Mouse (Mus musculus) liver, embryonic 13.5 days (tissue): ENCODE measurements around the gene Il2rb. TPM values are rescaled to one million over a fixed set of nuclear protein-coding genes. Genes with fewer than 3 reads are reported as not detected.

Experiments
- ATAC-seq: fragments of 200-750 bp; cut with Nextera tagmentation; 2 replicates; pipeline ENCODE4 v1.8.0; 2017; ENCODE audit warnings: low read depth, mild to moderate bottlenecking, moderate number of reproducible peaks, moderate library complexity
- DNase-seq: peaks from one replicate; pipeline ENCODE4 v3.0.0; 2022
- H3K27ac ChIP-seq: fragments of 300-500 bp; sonication (generic); 2 replicates; pipeline ENCODE4 v1.5.1; 2015; ENCODE audit warnings: moderate library complexity, mild to moderate bottlenecking, inconsistent platforms
- H3K27me3 ChIP-seq: fragments of 300-500 bp; sonication (generic); 2 replicates; pipeline ENCODE4 v1.6.1; 2015; ENCODE audit warnings: mild to moderate bottlenecking, inconsistent platforms
- H3K36me3 ChIP-seq: fragments of 300-500 bp; sonication (generic); 2 replicates; pipeline ENCODE4 v1.6.1; 2015; ENCODE audit warnings: mild to moderate bottlenecking, inconsistent platforms
- H3K4me1 ChIP-seq: fragments of 300-500 bp; sonication (generic); replicated peaks from 2 replicates; pipeline ENCODE4 v1.6.1; 2015; ENCODE audit warnings: inconsistent platforms
- H3K4me2 ChIP-seq: fragments of 300-500 bp; sonication (generic); 2 replicates; pipeline ENCODE4 v1.6.1; 2015; ENCODE audit warnings: inconsistent platforms, mild to moderate bottlenecking, moderate library complexity
- H3K4me3 ChIP-seq: fragments of 300-500 bp; sonication (generic); replicated peaks from 2 replicates; pipeline ENCODE4 v1.5.1; 2015; ENCODE audit warnings: mild to moderate bottlenecking, inconsistent platforms
- H3K9ac ChIP-seq: fragments of 300-500 bp; sonication (generic); 2 replicates; pipeline ENCODE4 v1.6.1; 2015; ENCODE audit warnings: mild to moderate bottlenecking, inconsistent platforms
- H3K9me3 ChIP-seq: fragments of 300-500 bp; sonication (generic); replicated peaks from 2 replicates; pipeline ENCODE4 v1.6.1; 2016; ENCODE audit warnings: inconsistent platforms
- WGBS: fragments of 180-500 bp; shearing (Covaris S2); methylation state at CpG from one replicate; pipeline ENCODE4 v1.1.7; 2015; ENCODE audit not compliant: insufficient replicate concordance; 5-methylcytosine and 5-hydroxymethylcytosine counted together
- polyA plus RNA-seq: library from polyadenylated mRNA; unstranded; fragments of >200 nt; fragmentation: Nextera tagmentation; extraction: Ambion mirVana; gene quantifications from 2 replicates; pipeline ENCODE4 v1.2.1, GENCODE M21; 2015

Il2rb gene
- polyA plus RNA-seq, 1 experiment from 2014 or later: 0.23 TPM

DNA sequence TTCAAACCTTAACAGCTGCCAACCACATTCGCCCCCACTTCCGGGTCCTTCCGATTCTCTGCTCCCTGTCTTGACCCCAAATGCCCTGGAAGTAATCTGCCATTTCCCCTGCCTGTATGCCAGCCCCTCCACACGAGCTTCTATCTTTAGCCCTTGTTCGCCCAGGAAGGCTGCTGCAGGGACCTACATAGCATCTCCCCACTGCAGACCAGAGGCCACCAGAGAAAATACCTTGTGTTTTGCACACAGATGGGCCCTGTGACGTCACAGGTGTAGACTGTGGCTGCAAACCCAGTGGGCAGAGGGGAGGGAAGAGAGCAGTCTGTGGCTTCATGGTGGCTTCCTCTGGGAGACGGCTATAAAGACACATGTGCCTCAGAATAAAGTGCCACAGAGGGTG, 23.1 kb upstream of the Il2rb start:
- peaks cover 10% of the 10 kb centered on the region; the same call in 1 of the 2 replicates for H3K4me1 ChIP-seq
- 49% methylated on average over 7 of the region's 7 CpGs for WGBS
- H3K9me3 ChIP-seq: no peaks in the 10 kb centered on the region
- DNase-seq (no peak), ATAC-seq (no peak)
- no peak overlapping the region for H3K4me3 ChIP-seq
- no peak overlapping the region for H3K4me2 ChIP-seq
- H3K27ac ChIP-seq: no peak overlapping the region
- H3K27me3 ChIP-seq: no peaks in the 10 kb centered on the region
- no peak overlapping the region for H3K9ac ChIP-seq
- no peaks in the 10 kb centered on the region for H3K36me3 ChIP-seq

GRCm38 (mm10) chr15:78515759-78516158, 20.7 kb upstream of the Il2rb start:
- Histone ChIP-seq H3K4me1 (peaks cover 15% of the 10 kb centered on the region; the same call in 1 of the 2 replicates), H3K9ac (no peak overlapping the region), H3K9me3 (no peaks in the 10 kb centered on the region), H3K27ac (no peak overlapping the region), H3K36me3 (no peaks in the 10 kb centered on the region), H3K4me3 (no peak overlapping the region), H3K4me2 (no peak overlapping the region), H3K27me3 (no peaks in the 10 kb centered on the region)
- ATAC-seq: no peak
- DNase-seq: no peak
- WGBS: 41% methylated on average over 6 of the region's 6 CpGs

- Histone ChIP-seq H3K4me1 (peaks cover 14% of the 10 kb centered on the region), H3K27me3 (no peaks in the 10 kb centered on the region), H3K4me3 (no peak overlapping the region), H3K27ac (no peak overlapping the region), H3K9ac (no peak overlapping the region), H3K4me2 (no peak overlapping the region), H3K9me3 (no peaks in the 10 kb centered on the region), H3K36me3 (no peaks in the 10 kb centered on the region)
- peak; percentile 48 for DNase-seq
- WGBS: 22% methylated on average over 7 of the region's 7 CpGs
- ATAC-seq: no peak
Measured at GRCm38 (mm10) chr15:78514393-78515146, 19.5 kb upstream of the Il2rb start.

DNA sequence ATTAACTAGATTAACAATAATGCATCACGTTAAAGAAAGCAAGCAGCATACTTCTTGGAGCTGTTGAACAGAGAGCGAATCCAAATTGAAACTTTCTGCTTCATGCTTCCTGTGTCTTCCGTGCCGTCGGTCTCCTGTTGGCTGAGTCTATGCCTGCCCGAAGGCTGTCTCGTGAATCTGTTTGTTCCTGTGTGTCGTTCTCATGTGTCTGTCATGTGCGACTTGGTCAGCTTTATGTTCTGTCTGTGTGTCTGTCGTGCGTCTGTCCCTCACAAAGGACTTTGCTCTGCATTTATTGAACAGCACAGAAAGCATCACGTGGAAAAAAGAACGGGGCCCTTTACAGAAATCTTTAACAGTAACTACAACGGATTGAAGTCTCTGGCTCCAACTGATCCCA, 17.9 kb upstream of the Il2rb start:
- H3K4me1 ChIP-seq: peaks cover 14% of the 10 kb centered on the region
- ATAC-seq: no peak
- 73% methylated on average over 14 of the region's 14 CpGs for WGBS
- no peak overlapping the region for H3K4me2 ChIP-seq
- no peak overlapping the region for H3K9ac ChIP-seq
- H3K9me3 ChIP-seq: no peaks in the 10 kb centered on the region
- H3K36me3 ChIP-seq: no peaks in the 10 kb centered on the region
- no peak overlapping the region for H3K4me3 ChIP-seq
- no peaks in the 10 kb centered on the region for H3K27me3 ChIP-seq
- H3K27ac ChIP-seq: peak overlapping the region; percentile 44
- DNase-seq: no peak

- ATAC-seq: no peak; the same call in 1 of the 2 replicates
- DNase-seq: no peak
- Histone ChIP-seq H3K4me2 (no peak overlapping the region), H3K27ac (0 out of 2 replicates have a peak overlapping the region, but pooled peaks have one; percentile 48), H3K4me1 (peaks cover 14% of the 10 kb centered on the region), H3K27me3 (no peaks in the 10 kb centered on the region), H3K9me3 (no peaks in the 10 kb centered on the region), H3K36me3 (no peaks in the 10 kb centered on the region), H3K9ac (no peak overlapping the region), H3K4me3 (no peak overlapping the region)
- 48% methylated on average over 7 of the region's 7 CpGs for WGBS
Measured at GRCm38 (mm10) chr15:78511951-78512350, 16.9 kb upstream of the Il2rb start.

GRCm38 (mm10) chr15:78510736-78511135, 15.7 kb upstream of the Il2rb start:
- Histone ChIP-seq H3K4me3 (no peak overlapping the region), H3K4me2 (no peak overlapping the region), H3K36me3 (no peaks in the 10 kb centered on the region), H3K27ac (no peak overlapping the region), H3K9me3 (no peaks in the 10 kb centered on the region), H3K4me1 (peaks cover 14% of the 10 kb centered on the region), H3K9ac (no peak overlapping the region), H3K27me3 (no peaks in the 10 kb centered on the region)
- no peak for ATAC-seq
- no peak for DNase-seq
- WGBS: 57% methylated on average over 6 of the region's 6 CpGs

- ATAC-seq (no peak), DNase-seq (no peak)
- no peaks in the 10 kb centered on the region for H3K9me3 ChIP-seq
- H3K27ac ChIP-seq: no peak overlapping the region
- no peak overlapping the region for H3K9ac ChIP-seq
- no peak overlapping the region for H3K4me3 ChIP-seq
- peaks cover 14% of the 10 kb centered on the region for H3K4me1 ChIP-seq
- H3K4me2 ChIP-seq: no peak overlapping the region
- H3K27me3 ChIP-seq: no peaks in the 10 kb centered on the region
- H3K36me3 ChIP-seq: no peaks in the 10 kb centered on the region
- 51% methylated on average over 8 of the region's 8 CpGs for WGBS
Measured at GRCm38 (mm10) chr15:78510121-78510576, 15.1 kb upstream of the Il2rb start.

GRCm38 (mm10) chr15:78509297-78509899, 14.3 kb upstream of the Il2rb start:
- Histone ChIP-seq H3K27me3 (no peaks in the 10 kb centered on the region), H3K9ac (no peak overlapping the region), H3K4me2 (no peak overlapping the region), H3K4me3 (no peak overlapping the region), H3K4me1 (peaks cover 14% of the 10 kb centered on the region), H3K27ac (no peak overlapping the region), H3K9me3 (no peaks in the 10 kb centered on the region), H3K36me3 (no peaks in the 10 kb centered on the region)
- no peak for ATAC-seq
- no peak for DNase-seq
- WGBS: 56% methylated on average over 12 of the region's 12 CpGs

- Histone ChIP-seq H3K27ac (no peak overlapping the region), H3K36me3 (no peaks in the 10 kb centered on the region), H3K9ac (no peak overlapping the region), H3K9me3 (no peaks in the 10 kb centered on the region), H3K4me3 (no peak overlapping the region), H3K27me3 (no peaks in the 10 kb centered on the region), H3K4me2 (no peak overlapping the region), H3K4me1 (peaks cover 14% of the 10 kb centered on the region)
- ATAC-seq (no peak), DNase-seq (no peak)
- WGBS: 64% methylated on average over 7 of the region's 7 CpGs
Measured at GRCm38 (mm10) chr15:78508443-78508842, 13.4 kb upstream of the Il2rb start.

DNA sequence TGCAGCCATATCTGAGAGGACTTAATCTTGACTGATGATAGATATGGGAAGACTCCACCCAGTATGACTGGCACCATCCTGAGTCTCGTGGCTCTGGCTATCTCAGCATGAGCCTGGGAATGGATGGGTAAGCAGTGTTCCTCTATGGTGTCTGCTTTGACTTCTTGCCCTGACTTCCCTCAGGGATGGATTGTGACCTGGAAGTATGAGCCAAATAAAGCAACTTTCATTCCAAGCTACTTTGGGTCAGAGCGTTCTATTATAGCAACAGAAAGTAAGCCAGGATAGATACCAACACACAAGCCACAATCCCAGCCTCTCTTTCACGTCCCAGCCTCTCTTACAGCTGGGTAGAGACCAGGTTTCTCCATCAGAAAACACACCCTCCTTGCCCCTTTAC, 10.5 kb upstream of the Il2rb start:
- no peak for ATAC-seq
- H3K27ac ChIP-seq: no peak overlapping the region
- H3K9me3 ChIP-seq: no peaks in the 10 kb centered on the region
- H3K36me3 ChIP-seq: no peaks in the 10 kb centered on the region
- no peak overlapping the region for H3K4me3 ChIP-seq
- WGBS: 54% methylated on average over 3 of the region's 3 CpGs
- peaks cover 8% of the 10 kb centered on the region for H3K4me1 ChIP-seq
- DNase-seq: no peak
- no peak overlapping the region for H3K9ac ChIP-seq
- H3K27me3 ChIP-seq: no peaks in the 10 kb centered on the region
- H3K4me2 ChIP-seq: no peak overlapping the region

- 73% methylated on average over 5 of the region's 5 CpGs for WGBS
- H3K4me3 ChIP-seq: no peak overlapping the region
- no peaks in the 10 kb centered on the region for H3K9me3 ChIP-seq
- no peaks in the 10 kb centered on the region for H3K36me3 ChIP-seq
- no peak overlapping the region for H3K9ac ChIP-seq
- ATAC-seq (no peak), DNase-seq (no peak)
- no peaks in the 10 kb centered on the region for H3K27me3 ChIP-seq
- no peak overlapping the region for H3K4me2 ChIP-seq
- no peak overlapping the region for H3K27ac ChIP-seq
- H3K4me1 ChIP-seq: peaks cover 1% of the 10 kb centered on the region; the same call in 1 of the 2 replicates
Measured at GRCm38 (mm10) chr15:78504816-78505215, 9.7 kb upstream of the Il2rb start.

- Histone ChIP-seq H3K4me1 (no peaks in the 10 kb centered on the region), H3K4me3 (no peak overlapping the region), H3K4me2 (no peak overlapping the region), H3K9me3 (no peaks in the 10 kb centered on the region), H3K27ac (no peak overlapping the region), H3K27me3 (no peaks in the 10 kb centered on the region), H3K36me3 (no peaks in the 10 kb centered on the region), H3K9ac (no peak overlapping the region)
- no peak for DNase-seq
- no peak for ATAC-seq
- 58% methylated on average over 1 of the region's 1 CpGs for WGBS
Measured at GRCm38 (mm10) chr15:78504013-78504412, 8.9 kb upstream of the Il2rb start.
